Mouse (Mus musculus) forebrain, embryonic 15.5 days (tissue): ENCODE measurements around the gene Cenpi. TPM values are rescaled to one million over a fixed set of nuclear protein-coding genes. Genes with fewer than 3 reads are reported as not detected.

Experiments
- ATAC-seq: fragments of 200-750 bp; cut with Nextera tagmentation; replicated peaks from 2 replicates; pipeline ENCODE4 v1.8.0; 2017; ENCODE audit warnings: mild to moderate bottlenecking, moderate TSS enrichment, moderate library complexity
- H3K27ac ChIP-seq: fragments of 300-500 bp; sonication (generic); replicated peaks from 2 replicates; pipeline ENCODE4 v1.5.1; 2015; ENCODE audit warnings: mild to moderate bottlenecking, inconsistent platforms
- H3K27me3 ChIP-seq: fragments of 300-500 bp; sonication (generic); 2 replicates; pipeline ENCODE4 v1.6.1; 2015; ENCODE audit warnings: inconsistent platforms
- H3K36me3 ChIP-seq: fragments of 300-500 bp; sonication (generic); 2 replicates; pipeline ENCODE4 v1.6.1; 2015; ENCODE audit warnings: mild to moderate bottlenecking, inconsistent platforms
- H3K4me1 ChIP-seq: fragments of 300-500 bp; sonication (generic); 2 replicates; pipeline ENCODE4 v1.6.1; 2015; ENCODE audit warnings: inconsistent platforms
- H3K4me2 ChIP-seq: fragments of 300-500 bp; sonication (generic); replicated peaks from 2 replicates; pipeline ENCODE4 v1.6.1; 2015; ENCODE audit warnings: mild to moderate bottlenecking, inconsistent platforms
- H3K4me3 ChIP-seq: fragments of 300-500 bp; sonication (generic); 2 replicates; pipeline ENCODE4 v1.5.1; 2015; ENCODE audit warnings: mild to moderate bottlenecking, inconsistent platforms
- H3K9ac ChIP-seq: fragments of 300-500 bp; sonication (generic); replicated peaks from 2 replicates; pipeline ENCODE4 v1.6.1; 2015; ENCODE audit warnings: mild to moderate bottlenecking, inconsistent platforms
- H3K9me3 ChIP-seq: fragments of 300-500 bp; sonication (generic); 2 replicates; pipeline ENCODE4 v1.6.1; 2016; ENCODE audit warnings: inconsistent platforms
- WGBS: fragments of 180-500 bp; shearing (Covaris S2); methylation state at CpG from one replicate; pipeline ENCODE4 v1.1.7; 2015; ENCODE audit warnings: mixed read lengths; 5-methylcytosine and 5-hydroxymethylcytosine counted together
- polyA plus RNA-seq: library from polyadenylated mRNA; unstranded; fragments of >200 nt; fragmentation: Nextera tagmentation; extraction: Ambion mirVana; gene quantifications from 2 replicates; pipeline ENCODE4 v1.2.1, GENCODE M21; 2015

Gene Cenpi
- 14.0 and 14.4 TPM in 2 replicates for polyA plus RNA-seq

- Histone ChIP-seq H3K36me3 (no peaks in the 10 kb centered on the region), H3K4me3 (peak within 1 kb of the TSS; percentile 44), H3K9me3 (no peaks in the 10 kb centered on the region), H3K27me3 (no peaks in the 10 kb centered on the region), H3K4me2 (peak within 1 kb of the TSS; percentile 51), H3K9ac (peak within 1 kb of the TSS; percentile 46), H3K4me1 (peaks cover 5% of the 10 kb centered on the region; the same call in 1 of the 2 replicates), H3K27ac (no peak within 1 kb of the TSS; the same call in 1 of the 2 replicates)
- 27% methylated on average over 36 of the region's 36 CpGs for WGBS
- peak; percentile 96 for ATAC-seq
Observed at GRCm38 (mm10) chrX:134307534-134308274, at the start of gene Cenpi. Gene Cenpi, plus strand, starts transcription at chrX:134308084.

DNA sequence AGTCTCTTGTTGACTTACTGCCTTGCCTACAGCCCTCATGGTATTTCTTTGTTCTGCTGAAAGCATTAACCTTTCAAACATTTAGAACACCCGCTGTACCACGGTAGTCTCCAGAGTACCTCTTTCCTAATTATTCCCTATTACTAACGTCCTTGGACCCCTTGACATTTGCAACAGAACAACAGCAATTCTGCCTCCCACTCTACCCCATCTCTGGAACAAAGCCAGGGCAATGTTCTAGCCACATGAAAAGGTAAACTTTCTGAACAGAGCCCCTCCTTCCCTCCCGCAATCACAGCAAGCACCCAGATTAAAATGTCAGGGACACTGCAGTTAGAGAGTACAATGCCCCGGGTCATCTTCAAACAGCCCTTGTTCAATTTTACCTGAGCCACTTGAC, 46.7 kb upstream of the Cenpi start:
- no peaks in the 10 kb centered on the region for H3K9me3 ChIP-seq
- no peak overlapping the region for H3K4me3 ChIP-seq
- no peaks in the 10 kb centered on the region for H3K4me1 ChIP-seq
- no peaks in the 10 kb centered on the region for H3K27me3 ChIP-seq
- WGBS: 50% methylated on average over 5 of the region's 5 CpGs
- H3K9ac ChIP-seq: no peak overlapping the region
- H3K4me2 ChIP-seq: no peak overlapping the region
- H3K36me3 ChIP-seq: no peaks in the 10 kb centered on the region
- ATAC-seq: no peak
- H3K27ac ChIP-seq: no peak overlapping the region

DNA sequence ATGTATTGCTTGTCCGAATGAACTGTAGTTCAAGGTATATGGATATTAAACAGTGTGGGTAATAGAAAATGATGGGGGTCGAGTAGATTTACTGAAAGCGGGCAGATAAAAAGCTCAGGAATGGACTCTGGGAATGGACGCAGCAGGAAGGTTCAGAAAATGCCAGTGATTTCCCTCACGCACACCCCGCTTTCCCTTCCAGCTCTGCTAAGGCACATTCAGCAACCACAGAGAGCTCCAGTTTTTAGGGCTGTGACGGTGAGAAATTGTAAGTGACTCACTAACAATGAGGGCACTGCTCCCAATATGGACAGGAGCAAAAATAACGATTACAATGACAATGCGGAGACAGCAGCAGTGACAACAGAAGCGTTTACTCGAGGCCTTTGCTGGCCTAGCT, 45.8 kb upstream of the Cenpi start:
- no peaks in the 10 kb centered on the region for H3K27me3 ChIP-seq
- H3K4me2 ChIP-seq: no peak overlapping the region
- no peaks in the 10 kb centered on the region for H3K36me3 ChIP-seq
- 69% methylated on average over 11 of the region's 11 CpGs for WGBS
- H3K9ac ChIP-seq: no peak overlapping the region
- no peaks in the 10 kb centered on the region for H3K9me3 ChIP-seq
- no peaks in the 10 kb centered on the region for H3K4me1 ChIP-seq
- no peak overlapping the region for H3K27ac ChIP-seq
- H3K4me3 ChIP-seq: no peak overlapping the region
- ATAC-seq: no peak

- ATAC-seq: peak; percentile 72
- no peaks in the 10 kb centered on the region for H3K27me3 ChIP-seq
- H3K27ac ChIP-seq: no peak overlapping the region
- 23% methylated on average over 6 of the region's 6 CpGs for WGBS
- H3K4me1 ChIP-seq: no peaks in the 10 kb centered on the region
- no peaks in the 10 kb centered on the region for H3K36me3 ChIP-seq
- H3K4me2 ChIP-seq: no peak overlapping the region
- H3K4me3 ChIP-seq: no peak overlapping the region
- H3K9me3 ChIP-seq: no peaks in the 10 kb centered on the region
- no peak overlapping the region for H3K9ac ChIP-seq
Observed at GRCm38 (mm10) chrX:134275715-134276114, 32.2 kb upstream of the Cenpi start.

- Histone ChIP-seq H3K9ac (peak within 1 kb of the TSS; percentile 38), H3K4me3 (peak within 1 kb of the TSS; percentile 47), H3K27ac (0 out of 2 replicates have a peak within 1 kb of the TSS, but pooled peaks have one; percentile 46), H3K9me3 (no peaks in the 10 kb centered on the region), H3K4me2 (peak within 1 kb of the TSS; percentile 55), H3K36me3 (no peaks in the 10 kb centered on the region), H3K4me1 (no peaks in the 10 kb centered on the region), H3K27me3 (no peaks in the 10 kb centered on the region)
- peak; percentile 89 for ATAC-seq
- WGBS: 16% methylated on average over 22 of the region's 26 CpGs
Observed at GRCm38 (mm10) chrX:134276275-134277160, 31.4 kb upstream of the Cenpi start, which contains the start of gene Trmt2b. Gene Trmt2b, minus strand, starts transcription at chrX:134276984.

DNA sequence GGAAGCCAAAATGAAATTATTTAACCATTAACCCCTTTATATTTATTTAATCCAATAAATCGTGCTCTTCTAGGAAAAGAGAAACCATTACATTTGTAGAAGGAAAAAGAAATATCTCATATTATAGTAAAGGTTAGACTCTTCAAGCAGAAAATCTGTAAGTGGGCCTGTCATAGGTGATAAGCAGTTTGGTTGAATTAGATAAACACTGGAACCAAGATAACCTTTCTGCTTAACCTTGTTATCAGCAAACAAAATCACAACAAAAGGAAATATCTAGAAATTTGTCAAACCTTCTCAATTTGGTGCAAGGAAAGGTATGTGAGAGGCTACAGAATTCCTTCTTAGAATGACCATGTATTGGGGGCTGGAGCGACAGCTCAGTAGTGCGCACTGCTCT, 27.4 kb upstream of the Cenpi start:
- H3K27me3 ChIP-seq: no peaks in the 10 kb centered on the region
- no peak overlapping the region for H3K4me3 ChIP-seq
- H3K9me3 ChIP-seq: no peaks in the 10 kb centered on the region
- no peaks in the 10 kb centered on the region for H3K36me3 ChIP-seq
- 86% methylated on average over 3 of the region's 3 CpGs for WGBS
- no peak for ATAC-seq
- H3K27ac ChIP-seq: no peak overlapping the region
- no peak overlapping the region for H3K4me2 ChIP-seq
- no peaks in the 10 kb centered on the region for H3K4me1 ChIP-seq
- H3K9ac ChIP-seq: no peak overlapping the region

DNA sequence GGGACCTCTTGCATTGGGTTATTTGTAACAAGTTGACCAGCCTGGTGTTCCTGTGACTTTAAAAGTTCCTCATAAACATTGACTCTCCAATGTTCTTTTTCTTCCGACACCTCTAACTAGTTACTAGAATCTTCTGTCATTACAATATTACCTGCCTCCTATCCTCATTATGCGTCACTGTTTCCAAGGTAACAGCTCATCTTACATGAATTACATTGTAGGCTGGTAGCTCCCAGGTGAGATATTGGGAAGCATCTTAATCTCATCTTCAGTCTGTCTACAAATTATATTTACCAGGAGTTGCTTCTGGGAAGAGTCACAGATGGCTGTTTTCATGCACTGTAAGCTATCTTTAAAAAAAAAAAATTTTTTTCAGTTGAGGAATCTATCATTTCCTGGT, 22.8 kb upstream of the Cenpi start:
- Histone ChIP-seq H3K4me1 (no peaks in the 10 kb centered on the region), H3K4me3 (no peak overlapping the region), H3K9ac (no peak overlapping the region), H3K27ac (no peak overlapping the region), H3K27me3 (no peaks in the 10 kb centered on the region), H3K9me3 (no peaks in the 10 kb centered on the region), H3K36me3 (no peaks in the 10 kb centered on the region), H3K4me2 (no peak overlapping the region)
- WGBS: 79% methylated on average over 2 of the region's 2 CpGs
- no peak for ATAC-seq

DNA sequence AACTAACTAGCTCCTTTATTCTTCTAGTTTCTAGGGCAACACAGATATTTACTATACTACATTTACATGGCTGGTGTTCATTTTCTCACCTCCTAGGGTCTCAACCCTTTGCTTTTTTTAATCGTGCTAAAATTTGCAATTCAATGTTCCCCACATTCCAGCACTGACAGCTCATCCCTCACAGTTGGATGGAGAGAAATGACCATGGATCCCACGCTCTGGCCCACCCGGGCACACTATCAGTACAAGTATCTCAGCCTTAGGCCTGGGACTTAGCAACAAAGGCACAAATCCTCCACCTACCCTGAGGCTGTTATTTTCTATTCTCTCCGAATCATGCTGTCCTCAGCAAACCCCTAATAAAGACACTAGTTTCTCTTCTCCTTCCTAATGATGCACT, 22.1 kb upstream of the Cenpi start:
- no peaks in the 10 kb centered on the region for H3K9me3 ChIP-seq
- no peak overlapping the region for H3K9ac ChIP-seq
- no peak overlapping the region for H3K4me3 ChIP-seq
- ATAC-seq: 0 out of 2 replicates have a peak, but pooled peaks have one; percentile 26
- H3K27me3 ChIP-seq: no peaks in the 10 kb centered on the region
- 41% methylated on average over 4 of the region's 4 CpGs for WGBS
- H3K36me3 ChIP-seq: no peaks in the 10 kb centered on the region
- H3K4me1 ChIP-seq: no peaks in the 10 kb centered on the region
- no peak overlapping the region for H3K27ac ChIP-seq
- no peak overlapping the region for H3K4me2 ChIP-seq

DNA sequence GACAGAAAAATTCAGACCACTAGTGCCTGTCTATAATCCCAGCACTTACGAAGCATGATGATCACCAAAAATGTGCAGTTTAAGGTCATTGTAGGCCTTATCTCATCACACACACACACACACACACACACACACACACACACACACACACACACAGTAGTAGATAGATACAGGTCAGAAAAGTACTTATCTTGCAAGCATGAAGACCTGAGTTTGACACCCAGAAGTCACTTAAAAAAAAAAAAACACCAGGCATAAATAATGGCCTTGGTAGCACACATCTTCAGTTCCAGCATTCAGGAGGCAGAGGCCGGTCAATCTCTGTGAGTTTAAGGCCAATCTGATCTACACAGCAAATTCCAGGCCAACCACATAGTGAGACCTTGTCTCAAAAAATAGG, 20.6 kb upstream of the Cenpi start:
- H3K9me3 ChIP-seq: no peaks in the 10 kb centered on the region
- H3K4me1 ChIP-seq: no peaks in the 10 kb centered on the region
- WGBS: 91% methylated on average over 2 of the region's 2 CpGs
- H3K27ac ChIP-seq: no peak overlapping the region
- H3K36me3 ChIP-seq: no peaks in the 10 kb centered on the region
- H3K9ac ChIP-seq: no peak overlapping the region
- H3K4me2 ChIP-seq: no peak overlapping the region
- H3K4me3 ChIP-seq: no peak overlapping the region
- H3K27me3 ChIP-seq: no peaks in the 10 kb centered on the region
- ATAC-seq: no peak

GRCm38 (mm10) chrX:134296301-134296700, 11.6 kb upstream of the Cenpi start:
- peak overlapping the region; percentile 50 for H3K4me2 ChIP-seq
- H3K36me3 ChIP-seq: no peaks in the 10 kb centered on the region
- H3K9me3 ChIP-seq: no peaks in the 10 kb centered on the region
- H3K27ac ChIP-seq: peak overlapping the region; percentile 89
- no peaks in the 10 kb centered on the region for H3K27me3 ChIP-seq
- peak overlapping the region; percentile 56 for H3K4me3 ChIP-seq
- ATAC-seq: peak; percentile 44
- 33% methylated on average over 9 of the region's 9 CpGs for whole genome bisulfite sequencing
- H3K9ac ChIP-seq: peak overlapping the region; percentile 67
- H3K4me1 ChIP-seq: no peaks in the 10 kb centered on the region

DNA sequence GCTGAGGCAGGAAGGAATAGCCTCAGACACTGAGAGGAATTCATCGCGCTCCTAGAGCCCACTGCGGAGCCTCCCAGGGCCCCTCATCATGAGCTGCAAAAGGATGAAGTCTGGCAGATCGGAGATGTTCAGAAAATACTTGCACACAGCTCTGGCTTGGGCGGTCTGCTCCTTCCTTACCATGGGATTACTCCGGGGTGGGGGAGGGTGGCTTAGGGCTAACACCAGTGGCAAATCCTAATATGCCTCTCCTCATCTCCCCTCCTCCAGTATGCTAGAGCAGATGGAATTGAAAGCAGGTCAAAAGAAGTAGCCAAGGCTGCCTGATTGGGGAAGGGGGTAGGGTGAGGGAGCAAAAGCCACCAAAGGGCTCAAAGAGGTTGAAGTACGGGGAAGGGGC, 11.1 kb upstream of the Cenpi start:
- no peaks in the 10 kb centered on the region for H3K9me3 ChIP-seq
- peak overlapping the region; percentile 67 for H3K9ac ChIP-seq
- no peaks in the 10 kb centered on the region for H3K4me1 ChIP-seq
- H3K4me3 ChIP-seq: peak overlapping the region; percentile 56
- H3K4me2 ChIP-seq: peak overlapping the region; percentile 50
- H3K36me3 ChIP-seq: no peaks in the 10 kb centered on the region
- peak overlapping the region; percentile 89 for H3K27ac ChIP-seq
- 20% methylated on average over 7 of the region's 7 CpGs for WGBS
- H3K27me3 ChIP-seq: no peaks in the 10 kb centered on the region
- peak; percentile 46 for ATAC-seq

DNA sequence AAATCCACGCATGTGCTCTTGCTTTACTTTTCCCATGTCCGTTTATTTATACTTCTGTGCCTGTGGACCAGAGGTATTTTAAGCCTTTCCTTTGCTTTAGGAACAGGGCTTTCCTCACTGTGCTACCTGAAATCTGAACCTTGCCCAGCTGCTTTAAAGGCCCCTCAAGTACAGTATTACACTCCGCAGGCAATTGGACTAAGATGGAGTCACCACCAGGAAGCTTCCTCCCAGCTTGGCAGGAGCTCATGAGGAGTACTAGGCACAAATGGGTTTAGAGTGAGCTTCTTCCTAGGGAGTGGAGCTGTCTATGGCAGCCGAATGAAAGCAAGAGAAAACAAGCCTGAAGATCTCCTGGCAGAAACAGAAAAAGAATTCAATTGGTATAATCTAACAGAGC, 10.7 kb upstream of the Cenpi start:
- peak overlapping the region; percentile 50 for H3K4me2 ChIP-seq
- peak overlapping the region; percentile 56 for H3K4me3 ChIP-seq
- no peaks in the 10 kb centered on the region for H3K36me3 ChIP-seq
- H3K4me1 ChIP-seq: no peaks in the 10 kb centered on the region
- 48% methylated on average over 4 of the region's 4 CpGs for WGBS
- no peaks in the 10 kb centered on the region for H3K27me3 ChIP-seq
- peak overlapping the region; percentile 67 for H3K9ac ChIP-seq
- H3K27ac ChIP-seq: peak overlapping the region; percentile 89; the same call in 1 of the 2 replicates
- H3K9me3 ChIP-seq: no peaks in the 10 kb centered on the region
- no peak for ATAC-seq
